Mouse (Mus musculus) activated CD4-positive, CD25-positive, alpha-beta regulatory T cell, adult 4 months (primary cell): Measurements from ENCODE around the gene Pet117. TPM values are rescaled to one million over a fixed set of nuclear protein-coding genes. Genes with fewer than 3 reads are reported as not detected.
"Not testable (repeated sequence)": the region's sequence is repeated elsewhere in the genome, so short reads cannot be mapped to it uniquely, and the experiment has no call there.

Experiments
- ATAC-seq: one replicate; pipeline ENCODE4 v1.8.0; 2017
- polyA plus RNA-seq, 2 experiments: library from polyadenylated mRNA; unstranded; fragments of 100-300 nt; shearing (Covaris generic); gene quantifications; one replicate each; pipeline ENCODE4 v1.2.1; 2017

The Pet117 gene
- polyA plus RNA-seq = 1 to 10 TPM in 1 of 2 experiments, not detected in 1; 2.4 TPM

GRCm38 (mm10) chr2:144368400-144369019, at the start of gene Pet117, which contains the start of gene Kat14:
Gene Pet117, plus strand, starts transcription at chr2:144368996.
Gene Kat14, plus strand, starts transcription at chr2:144368983.
- ATAC-seq = peak; percentile 92

DNA sequence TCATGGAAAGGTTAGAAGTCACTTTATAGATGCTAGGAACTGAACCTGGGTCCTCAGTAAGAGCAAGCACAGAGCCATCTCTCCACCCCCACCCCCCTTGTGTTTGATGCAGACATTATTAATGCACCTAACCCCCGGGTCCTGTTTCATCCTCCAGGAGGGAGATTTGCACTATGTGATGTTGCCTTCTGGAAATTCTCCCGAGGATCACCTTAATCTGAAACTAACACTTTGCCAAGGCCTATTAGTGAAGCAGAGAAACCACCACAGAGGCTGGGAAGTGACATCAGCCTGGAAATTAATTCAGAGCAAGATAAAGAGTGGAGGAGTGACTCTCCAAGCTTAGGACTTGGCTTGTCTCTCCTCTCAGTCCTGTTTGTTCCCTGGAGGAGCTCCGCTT, 44.6 kb upstream of the Pet117 start:
- no peak for ATAC-seq

DNA sequence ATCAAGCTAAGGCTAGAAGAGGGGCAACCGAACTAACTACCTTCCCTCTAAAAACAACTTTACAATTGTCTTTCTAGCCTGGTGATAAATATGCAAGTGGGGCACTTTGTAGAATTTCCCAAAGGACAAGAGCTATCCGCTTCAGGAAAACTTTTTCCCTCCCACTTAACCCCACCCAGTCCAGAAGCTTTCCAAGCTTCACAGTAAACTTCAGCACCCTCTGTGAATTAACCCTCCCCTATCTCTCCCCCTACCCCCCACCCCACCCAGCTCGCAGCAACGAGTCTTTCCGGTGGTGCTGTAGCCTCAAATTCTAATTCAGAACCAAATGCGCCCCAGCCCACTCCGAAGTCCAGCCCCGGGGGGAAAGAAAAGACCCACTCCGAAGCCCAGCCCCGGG, 39.3 kb upstream of the Pet117 start:
- no peak for ATAC-seq

GRCm38 (mm10) chr2:144329937-144330336, 38.9 kb upstream of the Pet117 start:
- ATAC-seq = no peak

GRCm38 (mm10) chr2:144330352-144330959, 38.3 kb upstream of the Pet117 start:
- ATAC-seq = no peak

GRCm38 (mm10) chr2:144330960-144331371, 37.8 kb upstream of the Pet117 start:
- ATAC-seq = no peak

DNA sequence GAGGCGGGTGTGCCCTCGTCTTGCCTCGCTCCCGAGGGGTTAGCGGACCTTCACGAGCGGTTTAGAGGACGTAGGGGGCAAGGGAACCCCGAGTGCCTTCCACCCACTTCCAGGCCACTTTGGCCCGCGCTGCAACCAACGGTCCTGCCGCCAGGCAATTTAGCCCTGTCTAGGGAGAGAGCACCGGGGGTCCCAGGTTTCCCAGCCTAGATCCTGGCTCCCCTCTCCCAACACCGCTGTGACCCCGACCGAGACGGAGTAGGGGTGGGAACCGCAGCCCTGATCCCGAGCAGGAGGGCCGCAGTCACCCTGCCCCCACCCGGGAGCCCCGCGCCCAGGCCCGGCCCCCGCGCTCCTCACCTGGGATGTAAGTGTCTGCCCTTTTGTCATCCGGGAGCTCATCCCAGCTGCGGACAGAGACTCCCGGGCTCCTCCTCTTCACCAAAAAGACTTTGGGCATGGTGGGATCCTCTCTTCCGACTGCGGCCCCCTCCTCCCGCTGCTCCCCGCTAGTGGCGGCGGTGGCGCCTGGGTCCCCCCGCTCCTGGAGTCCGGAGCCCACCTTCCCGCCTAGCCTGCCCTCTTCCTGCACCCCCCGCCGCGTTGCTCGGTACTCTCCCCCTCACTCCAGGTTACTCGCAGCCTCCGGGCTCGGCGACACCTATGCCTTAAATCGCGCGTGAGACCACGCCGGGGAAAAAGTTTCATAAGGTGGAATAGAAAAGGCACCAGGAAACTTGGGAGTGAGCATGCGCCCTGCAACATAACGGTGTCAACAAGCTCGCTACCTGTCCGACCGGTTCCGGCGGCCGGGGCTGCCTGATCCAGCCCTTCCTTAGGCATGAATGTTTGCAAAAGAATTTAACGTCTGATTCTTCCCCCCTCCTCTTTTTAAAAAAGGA, 37.1 kb upstream of the Pet117 start, which contains the start of gene Ovol2:
TSS of gene Ovol2 (minus strand) at position 746 of the 902 bp plus-strand sequence.
- ATAC-seq = no peak

GRCm38 (mm10) chr2:144332486-144332885, 36.3 kb upstream of the Pet117 start:
- no peak for ATAC-seq

GRCm38 (mm10) chr2:144333138-144333842, 35.5 kb upstream of the Pet117 start:
- no peak for ATAC-seq

DNA sequence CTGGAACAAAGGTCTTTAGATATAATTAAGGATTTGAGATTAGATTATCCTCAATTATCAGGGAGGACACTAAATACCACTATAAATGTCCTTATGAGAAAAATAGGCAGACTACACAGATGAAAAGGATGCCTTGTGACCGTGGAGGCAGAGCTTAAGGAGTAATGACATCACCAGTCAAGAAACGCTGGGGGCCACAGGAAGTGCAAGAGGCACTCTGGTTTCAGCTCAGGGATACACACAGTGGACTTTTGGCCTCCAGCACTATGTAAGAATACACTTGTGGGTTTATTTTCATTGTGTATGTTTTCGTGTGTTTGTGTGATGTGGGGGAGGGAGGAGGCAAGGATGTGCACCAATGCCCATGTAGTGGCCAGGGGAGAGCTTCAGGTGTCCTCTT, 31.6 kb upstream of the Pet117 start:
- no peak for ATAC-seq

DNA sequence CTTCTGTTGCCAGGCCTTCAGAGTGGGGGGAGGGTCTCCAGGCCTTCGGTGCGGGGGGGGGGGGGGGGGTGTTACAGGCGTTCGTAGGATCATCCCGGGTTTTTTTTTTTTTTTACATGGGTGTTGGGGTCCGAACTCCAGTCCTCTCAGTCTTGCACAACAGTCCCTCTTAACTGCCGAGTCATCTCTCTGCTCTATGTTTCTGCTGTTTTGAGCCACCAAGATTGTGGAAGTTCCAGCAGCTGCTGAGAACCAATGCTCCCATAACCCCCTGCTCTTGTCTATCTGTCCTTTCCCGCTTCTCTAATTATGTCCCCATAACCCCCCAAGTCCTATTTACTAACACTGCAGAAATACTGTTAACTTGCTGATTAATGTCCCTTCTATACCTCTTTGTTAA, 31.1 kb upstream of the Pet117 start:
- no peak for ATAC-seq

- not testable (repeated sequence) for ATAC-seq
Observed at GRCm38 (mm10) chr2:144338149-144338548, 30.6 kb upstream of the Pet117 start.

GRCm38 (mm10) chr2:144343158-144343557, 25.6 kb upstream of the Pet117 start:
- peak; percentile 19 for ATAC-seq

GRCm38 (mm10) chr2:144348525-144348924, 20.3 kb upstream of the Pet117 start:
- no peak for ATAC-seq

GRCm38 (mm10) chr2:144352843-144353242, 16.0 kb upstream of the Pet117 start:
- no peak for ATAC-seq

- ATAC-seq = peak; percentile 78
Observed at GRCm38 (mm10) chr2:144369020-144369421, 225 bp downstream of the Pet117 start.

DNA sequence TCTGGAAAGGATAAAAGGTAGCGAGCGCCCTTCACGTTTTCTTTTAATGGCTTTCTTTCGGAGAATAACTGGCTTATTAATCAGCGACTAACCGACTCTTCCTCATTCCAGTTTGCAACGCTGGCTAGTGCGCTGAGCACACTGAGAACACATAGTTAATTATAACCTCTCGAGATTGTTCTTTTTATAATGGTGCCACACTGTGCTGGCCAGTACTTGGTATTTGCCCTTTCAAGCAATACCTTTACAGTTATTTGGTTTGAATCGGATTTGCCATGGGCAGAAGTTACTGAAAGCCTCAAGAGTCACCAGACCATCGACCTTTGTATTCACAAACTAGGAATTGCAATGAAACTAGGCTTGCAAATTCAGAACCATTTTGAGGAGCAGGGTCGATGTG, 715 bp downstream of the Pet117 start:
- peak; percentile 7 for ATAC-seq

GRCm38 (mm10) chr2:144371566-144371965, 2.8 kb downstream of the Pet117 start:
- ATAC-seq = no peak

DNA sequence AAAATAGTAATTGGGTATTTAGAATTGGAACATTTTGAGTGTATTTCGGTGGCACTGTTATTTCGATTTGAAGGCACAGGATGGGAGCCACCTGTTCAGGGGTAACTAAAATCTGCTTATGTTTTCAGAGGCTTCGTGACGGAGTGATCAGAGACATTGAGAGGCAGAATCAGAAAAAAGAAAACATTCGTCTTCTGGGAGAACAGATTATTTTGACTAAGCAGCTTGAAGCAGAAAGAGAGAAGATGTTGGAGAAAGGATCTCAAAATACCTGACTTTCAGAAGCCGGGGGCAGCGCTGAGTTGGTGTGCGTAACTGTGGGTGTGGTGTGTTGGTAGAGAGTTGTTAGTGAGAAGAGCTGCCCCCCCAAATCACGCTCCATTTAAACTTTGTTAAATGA, 4.3 kb downstream of the Pet117 start:
- ATAC-seq = no peak

DNA sequence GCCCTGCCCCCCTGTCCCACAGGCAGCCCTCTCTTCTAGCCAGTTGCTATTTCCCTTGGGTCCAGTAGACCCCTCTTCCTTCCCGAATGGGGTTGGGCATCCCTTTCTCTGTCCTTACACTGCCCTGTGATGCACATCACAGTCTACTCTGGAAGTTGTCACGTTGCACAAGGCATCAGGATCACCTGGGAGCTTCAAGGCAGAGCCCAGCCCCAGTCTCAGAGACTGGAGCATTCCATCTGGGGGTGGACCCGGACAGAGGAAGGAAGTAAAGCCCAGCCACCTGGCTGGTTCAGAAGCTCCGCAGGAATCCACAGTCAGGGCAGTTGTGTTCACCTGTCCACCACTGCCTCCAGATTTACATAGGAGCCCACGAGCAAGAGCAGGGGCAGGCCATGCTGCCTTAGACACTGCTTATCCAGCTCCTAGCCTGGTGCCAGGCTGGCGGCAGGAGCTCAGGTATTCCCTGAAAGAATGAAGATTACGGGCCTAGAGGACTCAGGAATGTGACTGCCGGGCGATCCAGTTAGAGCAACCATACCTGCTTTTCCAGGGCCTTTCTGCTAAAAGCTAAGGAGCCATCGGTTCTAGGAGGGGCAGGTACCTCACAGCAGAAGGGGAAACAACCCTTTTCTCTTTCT, 6.4 kb downstream of the Pet117 start:
- no peak for ATAC-seq

DNA sequence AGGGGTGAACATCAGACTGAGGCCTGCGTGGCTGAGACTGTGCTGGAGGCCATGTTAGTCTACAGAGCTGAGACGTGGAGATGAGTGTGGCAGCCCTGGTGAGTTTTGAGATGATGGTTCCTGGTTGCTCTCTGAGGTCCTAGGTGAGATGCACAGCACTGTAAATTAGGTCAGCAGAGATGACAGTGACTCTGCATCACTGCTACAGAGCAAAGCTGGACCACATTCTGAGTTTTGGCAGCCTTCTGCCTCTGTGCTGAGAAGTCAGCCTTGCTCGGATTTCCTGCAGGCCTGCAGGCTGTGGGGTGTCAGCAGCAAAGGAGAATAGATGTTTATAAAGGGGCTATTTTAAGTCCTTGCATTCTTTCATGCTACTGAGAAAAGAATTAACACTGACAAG, 12.5 kb downstream of the Pet117 start:
- no peak for ATAC-seq

DNA sequence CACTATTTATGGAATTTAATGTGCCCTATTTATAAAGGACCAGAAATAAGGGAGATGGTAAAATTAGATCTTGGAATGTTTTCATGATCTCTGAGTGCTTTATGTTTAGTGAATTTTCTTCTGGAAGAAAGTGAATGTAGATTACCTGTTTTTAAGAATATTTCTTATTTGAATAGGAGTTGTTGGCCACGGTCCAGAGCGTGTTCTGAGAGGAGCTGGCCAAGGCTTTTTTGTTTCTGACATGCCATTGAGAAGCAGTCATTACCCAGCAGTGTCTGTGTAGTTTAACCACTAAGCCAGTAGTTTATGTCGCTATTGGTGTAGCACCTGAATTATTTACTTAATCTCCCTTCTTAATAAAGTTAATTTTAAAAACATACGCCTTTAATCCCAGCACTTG, 12.9 kb downstream of the Pet117 start:
- ATAC-seq = no peak
